Mouse (Mus musculus): ENCODE results near the gene Sh3gl1.

Sh3gl1 gene

GRCm38 (mm10) chr17:56040030-56040856 is 3.8 kb upstream of the Sh3gl1 start, which contains the start of gene Chaf1a:
TSS of gene Chaf1a (plus strand) at chr17:56040439.
- DNase-seq (ENCODE audit: low read depth in 2 of 2, low spot score in 2 of 2): peak; percentile 87 to 90

- DNase-seq (ENCODE audit: low read depth in 2 of 2, low spot score in 2 of 2): no peak
Observed at GRCm38 (mm10) chr17:56039345-56039744, 2.9 kb upstream of the Sh3gl1 start.

GRCm38 (mm10) chr17:56038583-56039261 is 2.3 kb upstream of the Sh3gl1 start:
- DNase-seq (ENCODE audit: low read depth in 2 of 2, low spot score in 2 of 2): no peak

- DNase-seq (ENCODE audit: low read depth in 2 of 2, low spot score in 2 of 2): no peak
Observed at GRCm38 (mm10) chr17:56036901-56037287, 459 bp upstream of the Sh3gl1 start.

GRCm38 (mm10) chr17:56035216-56035615 is 1.2 kb downstream of the Sh3gl1 start:
- no peak for DNase-seq (ENCODE audit: low read depth in 2 of 2, low spot score in 2 of 2)

GRCm38 (mm10) chr17:56034726-56035100 is 1.7 kb downstream of the Sh3gl1 start:
- DNase-seq (ENCODE audit: low read depth in 2 of 2, low spot score in 2 of 2): no peak

- DNase-seq (ENCODE audit: low read depth in 2 of 2, low spot score in 2 of 2): peak in 1 of 2 experiments; percentile 39
Observed at GRCm38 (mm10) chr17:56034040-56034725, 2.3 kb downstream of the Sh3gl1 start.

GRCm38 (mm10) chr17:56032831-56033230 is 3.6 kb downstream of the Sh3gl1 start:
- peak in 1 of 2 experiments; percentile 61 for DNase-seq (ENCODE audit: low read depth in 2 of 2, low spot score in 2 of 2)

GRCm38 (mm10) chr17:56032127-56032733 is 4.2 kb downstream of the Sh3gl1 start:
- no peak for DNase-seq (ENCODE audit: low read depth in 2 of 2, low spot score in 2 of 2)

- DNase-seq (ENCODE audit: low read depth in 2 of 2, low spot score in 2 of 2): no peak
Observed at GRCm38 (mm10) chr17:56031431-56031830, 5.0 kb downstream of the Sh3gl1 start.

GRCm38 (mm10) chr17:56030919-56031318 is 5.5 kb downstream of the Sh3gl1 start:
- no peak for DNase-seq (ENCODE audit: low read depth in 2 of 2, low spot score in 2 of 2)

GRCm38 (mm10) chr17:56030238-56030870 is 6.1 kb downstream of the Sh3gl1 start:
- no peak for DNase-seq (ENCODE audit: low read depth in 2 of 2, low spot score in 2 of 2)

- no peak for DNase-seq (ENCODE audit: low read depth in 2 of 2, low spot score in 2 of 2)
Observed at GRCm38 (mm10) chr17:56027801-56028441, 8.5 kb downstream of the Sh3gl1 start.

GRCm38 (mm10) chr17:56026881-56027280 is 9.6 kb downstream of the Sh3gl1 start:
- DNase-seq (ENCODE audit: low read depth in 2 of 2, low spot score in 2 of 2): no peak

- no peak for DNase-seq (ENCODE audit: low read depth in 2 of 2, low spot score in 2 of 2)
Observed at GRCm38 (mm10) chr17:56026303-56026702, 10.1 kb downstream of the Sh3gl1 start.

- no peak for DNase-seq (ENCODE audit: low read depth in 2 of 2, low spot score in 2 of 2)
Observed at GRCm38 (mm10) chr17:56024931-56025330, 11.5 kb downstream of the Sh3gl1 start.

GRCm38 (mm10) chr17:56024476-56024875 is 12.0 kb downstream of the Sh3gl1 start:
- DNase-seq (ENCODE audit: low read depth in 2 of 2, low spot score in 2 of 2): no peak

- no peak for DNase-seq (ENCODE audit: low read depth in 2 of 2, low spot score in 2 of 2)
Observed at GRCm38 (mm10) chr17:56023386-56023785, 13.0 kb downstream of the Sh3gl1 start.

- DNase-seq (ENCODE audit: low read depth in 2 of 2, low spot score in 2 of 2): no peak
Observed at GRCm38 (mm10) chr17:56022989-56023290, 13.5 kb downstream of the Sh3gl1 start.

- peak in 1 of 2 experiments; percentile 36 for DNase-seq (ENCODE audit: low read depth in 2 of 2, low spot score in 2 of 2)
Observed at GRCm38 (mm10) chr17:56022131-56022988, 14.1 kb downstream of the Sh3gl1 start.

Measured in CD8-positive naive resting alpha-beta T cell, adult 2 months (primary cell).